In genomic region chr10:93325369-93325768, GRCm38 (mm10) we compare ENCODE assay signal across 11 mouse cellular contexts. TPM values are rescaled to one million over a fixed set of nuclear protein-coding genes. Genes with fewer than 3 reads are reported as not detected.
DNase-seq lines count a peak whose midpoint lies in the region; ATAC-seq and TF ChIP-seq lines count a peak whose summit lies in the region.
"Had no signal": no experiment of that assay in that cellular context is flagged by ENCODE, and none has a peak within 500 bp of the region (broad histone marks: within the 10 kb centered on the region; RNA-seq: fewer than 3 reads in every experiment).

No protein-coding gene starts in this region.

- intact Hi-C loops in left cerebral cortex, adult 2 months (cut with DNase I): no loop called here

- H3K9me3 ChIP-seq in kidney, embryonic 14.5 days (ENCODE audit: control insufficient read depth, low read length): no peaks in the 10 kb centered on the region
- H3K9me3 ChIP-seq: embryonic facial prominence, embryonic 12.5 days; liver, embryonic 15.5 days; stomach, embryonic 15.5 days had no signal

- H3K27me3 ChIP-seq in kidney, embryonic 14.5 days (ENCODE audit: control insufficient read depth, insufficient read depth, low read length): no peaks in the 10 kb centered on the region
- H3K27me3 ChIP-seq: embryonic facial prominence, embryonic 12.5 days; liver, embryonic 15.5 days; stomach, embryonic 15.5 days had no signal

- DNase-seq in kidney, postnatal 4 days: no peak
- DNase-seq in thymus, postnatal 14 days: peak; percentile 28
- no peak for DNase-seq in thymus, postnatal 10 days (ENCODE audit: low spot score in 2 of 2)
- DNase-seq in layer of hippocampus, adult 9-11 months: no peak
- DNase-seq in left cerebral cortex, adult 2 months (ENCODE audit: extremely low spot score in 1 of 2, low spot score in 2 of 2): no peak

- no peaks in the 10 kb centered on the region for H3K36me3 ChIP-seq in kidney, embryonic 14.5 days (ENCODE audit: control insufficient read depth, insufficient read depth, low read length)
- H3K36me3 ChIP-seq: embryonic facial prominence, embryonic 12.5 days; liver, embryonic 15.5 days; stomach, embryonic 15.5 days had no signal

- no peak for TF ChIP-seq CTCF in left cerebral cortex, adult 2 months (IDR thresholded peaks at IDR 0.05)

- H3K4me2 ChIP-seq in kidney, embryonic 14.5 days (replicated peaks; ENCODE audit: low read depth, low read length): no peak overlapping the region
- H3K4me2 ChIP-seq: embryonic facial prominence, embryonic 12.5 days; liver, embryonic 15.5 days; stomach, embryonic 15.5 days had no signal

- H3K4me3 ChIP-seq in kidney, embryonic 14.5 days (ENCODE audit: low read length): no peak overlapping the region
- no peak overlapping the region for H3K4me3 ChIP-seq in left cerebral cortex, adult 2 months
- H3K4me3 ChIP-seq: embryonic facial prominence, embryonic 12.5 days; liver, embryonic 15.5 days; stomach, embryonic 15.5 days had no signal

- H3K4me1 ChIP-seq in kidney, embryonic 14.5 days (ENCODE audit: control insufficient read depth, insufficient read depth, low read length): peaks cover 14% of the 10 kb centered on the region; the same call in 1 of the 2 replicates
- H3K4me1 ChIP-seq: stomach, embryonic 15.5 days had no signal

- 27% methylated on average over 3 of the region's 3 CpGs for WGBS in kidney, embryonic 14.5 days

- peak overlapping the region; percentile 65; the same call in 1 of the 2 replicates for H3K27ac ChIP-seq in kidney, embryonic 14.5 days (ENCODE audit: low read depth, low read length)
- H3K27ac ChIP-seq in left cerebral cortex, adult 2 months: no peak overlapping the region
- H3K27ac ChIP-seq: embryonic facial prominence, embryonic 12.5 days; hindbrain, postnatal 0 days; stomach, embryonic 15.5 days had no signal

- ATAC-seq in kidney, embryonic 14.5 days (ENCODE audit: low FRiP score, low TSS enrichment): no peak
- peak; percentile 92 for ATAC-seq in inflammation-experienced regulatory T-cells, adult 6 months
- ATAC-seq: hindbrain, postnatal 0 days had no signal

- H3K9ac ChIP-seq in kidney, embryonic 14.5 days (ENCODE audit: low read depth, low read length): no peak overlapping the region
- H3K9ac ChIP-seq: embryonic facial prominence, embryonic 12.5 days; liver, embryonic 15.5 days; stomach, embryonic 15.5 days had no signal

RNA-seq across cellular contexts. Expression of gene Elk3, which starts 14.4 kb away (rescaled TPM):
- 43.4 and 49.1 TPM in 2 replicates for polyA plus RNA-seq in kidney, embryonic 14.5 days (2014; fragmentation: Nextera tagmentation; extraction: Ambion mirVana)
- polyA plus RNA-seq in inflammation-experienced regulatory T-cells, adult 6 months (2017; shearing (Covaris generic)): 10 to 100 TPM; 36.0 to 50.7 (median 38.6) TPM
- 10 to 100 TPM in 1 of 2 experiments, 1 to 10 TPM in 1; 8.6 to 11.9 TPM for total RNA-seq in left cerebral cortex, adult 2 months (2021)
